Mouse (Mus musculus) stomach, embryonic 15.5 days (tissue): ENCODE measurements around the gene Scel. TPM values are rescaled to one million over a fixed set of nuclear protein-coding genes. Genes with fewer than 3 reads are reported as not detected.
"Not testable (repeated sequence)": the region's sequence is repeated elsewhere in the genome, so short reads cannot be mapped to it uniquely, and the experiment has no call there.

ENCODE experiments used
- ATAC-seq: fragments of 200-750 bp; cut with Nextera tagmentation; 2 replicates; pipeline ENCODE4 v1.8.0; 2017; ENCODE audit warnings: low read depth, moderate number of reproducible peaks, moderate TSS enrichment; ENCODE audit not compliant: insufficient read depth, low FRiP score
- H3K27ac ChIP-seq: fragments of 300-500 bp; sonication (generic); 2 replicates; pipeline ENCODE4 v1.5.1; 2015; ENCODE audit warnings: mild to moderate bottlenecking, inconsistent platforms
- H3K27me3 ChIP-seq: fragments of 300-500 bp; sonication (generic); replicated peaks from 2 replicates; pipeline ENCODE4 v1.6.1; 2015; ENCODE audit warnings: inconsistent platforms
- H3K36me3 ChIP-seq: fragments of 300-500 bp; sonication (generic); 2 replicates; pipeline ENCODE4 v1.6.1; 2015; ENCODE audit warnings: inconsistent platforms
- H3K4me1 ChIP-seq: fragments of 300-500 bp; sonication (generic); 2 replicates; pipeline ENCODE4 v1.6.1; 2015; ENCODE audit warnings: inconsistent platforms
- H3K4me2 ChIP-seq: fragments of 300-500 bp; sonication (generic); 2 replicates; pipeline ENCODE4 v1.6.1; 2015; ENCODE audit warnings: mild to moderate bottlenecking, inconsistent platforms
- H3K4me3 ChIP-seq: fragments of 300-500 bp; sonication (generic); replicated peaks from 2 replicates; pipeline ENCODE4 v1.5.1; 2015; ENCODE audit warnings: inconsistent platforms
- H3K9ac ChIP-seq: fragments of 300-500 bp; sonication (generic); 2 replicates; pipeline ENCODE4 v1.6.1; 2015; ENCODE audit warnings: inconsistent platforms
- H3K9me3 ChIP-seq: fragments of 300-500 bp; sonication (generic); 2 replicates; pipeline ENCODE4 v1.6.1; 2016; ENCODE audit warnings: inconsistent platforms
- WGBS: fragments of 180-500 bp; shearing (Covaris S2); methylation state at CpG from one replicate; pipeline ENCODE4 v1.1.7; 2015; 5-methylcytosine and 5-hydroxymethylcytosine counted together
- polyA plus RNA-seq: library from polyadenylated mRNA; unstranded; fragments of >200 nt; fragmentation: Nextera tagmentation; extraction: Ambion mirVana; gene quantifications from 2 replicates; pipeline ENCODE4 v1.2.1, GENCODE M21; 2015

Scel gene
- 5.6 and 10.8 TPM in 2 replicates for polyA plus RNA-seq

GRCm38 (mm10) chr14:103512802-103513472 is at the start of gene Scel:
Gene Scel, plus strand, starts transcription at chr14:103513342.
- peak; percentile 91 for ATAC-seq
- H3K27me3 ChIP-seq = no peaks in the 10 kb centered on the region
- no peak within 1 kb of the TSS for H3K9ac ChIP-seq
- peak within 1 kb of the TSS; percentile 33 for H3K4me2 ChIP-seq
- H3K4me3 ChIP-seq = 0 out of 2 replicates have a peak within 1 kb of the TSS, but pooled peaks have one; percentile 5
- 0 out of 2 replicates have a peak, but pooled peaks cover 9% of the 10 kb centered on the region for H3K4me1 ChIP-seq
- H3K36me3 ChIP-seq = no peaks in the 10 kb centered on the region
- H3K27ac ChIP-seq = 0 out of 2 replicates have a peak within 1 kb of the TSS, but pooled peaks have one; percentile 21
- WGBS = 15% methylated on average over 14 of the region's 14 CpGs
- H3K9me3 ChIP-seq = no peaks in the 10 kb centered on the region

- WGBS = 71% methylated on average over 12 of the region's 12 CpGs
- Histone ChIP-seq H3K36me3 (no peaks in the 10 kb centered on the region), H3K9me3 (no peaks in the 10 kb centered on the region), H3K27ac (no peak overlapping the region), H3K27me3 (no peaks in the 10 kb centered on the region), H3K4me3 (no peak overlapping the region), H3K4me2 (no peak overlapping the region), H3K4me1 (0 out of 2 replicates have a peak, but pooled peaks cover 5% of the 10 kb centered on the region), H3K9ac (no peak overlapping the region)
- no peak for ATAC-seq
Measured at GRCm38 (mm10) chr14:103468691-103469463, 44.3 kb upstream of the Scel start.

- Histone ChIP-seq H3K9ac (no peak overlapping the region), H3K36me3 (no peaks in the 10 kb centered on the region), H3K27ac (no peak overlapping the region), H3K4me1 (0 out of 2 replicates have a peak, but pooled peaks cover 5% of the 10 kb centered on the region), H3K27me3 (no peaks in the 10 kb centered on the region), H3K4me2 (peak overlapping the region; percentile 45), H3K9me3 (no peaks in the 10 kb centered on the region), H3K4me3 (peak overlapping the region; percentile 27; the same call in 1 of the 2 replicates)
- WGBS = 53% methylated on average over 12 of the region's 12 CpGs
- no peak for ATAC-seq
Measured at GRCm38 (mm10) chr14:103469464-103470015, 43.6 kb upstream of the Scel start.

GRCm38 (mm10) chr14:103471074-103471778 is 41.9 kb upstream of the Scel start:
- no peaks in the 10 kb centered on the region for H3K27me3 ChIP-seq
- H3K4me1 ChIP-seq = 0 out of 2 replicates have a peak, but pooled peaks cover 5% of the 10 kb centered on the region
- ATAC-seq = no peak
- no peak overlapping the region for H3K4me2 ChIP-seq
- no peaks in the 10 kb centered on the region for H3K9me3 ChIP-seq
- 41% methylated on average over 3 of the region's 3 CpGs for WGBS
- no peak overlapping the region for H3K4me3 ChIP-seq
- no peak overlapping the region for H3K9ac ChIP-seq
- no peaks in the 10 kb centered on the region for H3K36me3 ChIP-seq
- H3K27ac ChIP-seq = no peak overlapping the region

- Histone ChIP-seq H3K9me3 (no peaks in the 10 kb centered on the region), H3K27me3 (no peaks in the 10 kb centered on the region), H3K4me2 (no peak overlapping the region), H3K36me3 (no peaks in the 10 kb centered on the region), H3K4me1 (0 out of 2 replicates have a peak, but pooled peaks cover 5% of the 10 kb centered on the region), H3K9ac (no peak overlapping the region), H3K27ac (no peak overlapping the region), H3K4me3 (no peak overlapping the region)
- no peak for ATAC-seq
- 45% methylated on average over 7 of the region's 7 CpGs for WGBS
Measured at GRCm38 (mm10) chr14:103471806-103472553, 41.2 kb upstream of the Scel start.

GRCm38 (mm10) chr14:103472554-103472905 is 40.6 kb upstream of the Scel start:
- Histone ChIP-seq H3K4me2 (no peak overlapping the region), H3K9ac (no peak overlapping the region), H3K4me3 (no peak overlapping the region), H3K4me1 (0 out of 2 replicates have a peak, but pooled peaks cover 5% of the 10 kb centered on the region), H3K9me3 (no peaks in the 10 kb centered on the region), H3K27ac (no peak overlapping the region), H3K27me3 (no peaks in the 10 kb centered on the region), H3K36me3 (no peaks in the 10 kb centered on the region)
- 60% methylated on average over 2 of the region's 2 CpGs for WGBS
- no peak for ATAC-seq

GRCm38 (mm10) chr14:103475312-103475711 is 37.8 kb upstream of the Scel start:
- no peak overlapping the region for H3K27ac ChIP-seq
- no peak overlapping the region for H3K4me2 ChIP-seq
- H3K4me3 ChIP-seq = no peak overlapping the region
- no peak overlapping the region for H3K9ac ChIP-seq
- no peaks in the 10 kb centered on the region for H3K27me3 ChIP-seq
- 78% methylated on average over 7 of the region's 7 CpGs for WGBS
- H3K4me1 ChIP-seq = 0 out of 2 replicates have a peak, but pooled peaks cover 5% of the 10 kb centered on the region
- no peaks in the 10 kb centered on the region for H3K36me3 ChIP-seq
- H3K9me3 ChIP-seq = no peaks in the 10 kb centered on the region
- no peak for ATAC-seq

- H3K4me3 ChIP-seq, H3K9me3 ChIP-seq, H3K4me1 ChIP-seq, H3K4me2 ChIP-seq, H3K27me3 ChIP-seq, ATAC-seq, H3K36me3 ChIP-seq, H3K27ac ChIP-seq, H3K9ac ChIP-seq: not testable (repeated sequence)
- WGBS = 68% methylated on average over 3 of the region's 3 CpGs
Measured at GRCm38 (mm10) chr14:103476232-103476631, 36.9 kb upstream of the Scel start.

- Histone ChIP-seq H3K4me1 (no peaks in the 10 kb centered on the region), H3K4me3 (no peak overlapping the region), H3K9ac (no peak overlapping the region), H3K4me2 (no peak overlapping the region), H3K27ac (no peak overlapping the region), H3K36me3 (no peaks in the 10 kb centered on the region), H3K27me3 (no peaks in the 10 kb centered on the region), H3K9me3 (no peaks in the 10 kb centered on the region)
- WGBS = 61% methylated on average over 3 of the region's 3 CpGs
- ATAC-seq = no peak
Measured at GRCm38 (mm10) chr14:103477281-103477680, 35.9 kb upstream of the Scel start.

GRCm38 (mm10) chr14:103477959-103478358 is 35.2 kb upstream of the Scel start:
- no peak for ATAC-seq
- WGBS = 72% methylated on average over 2 of the region's 2 CpGs
- Histone ChIP-seq H3K9ac (no peak overlapping the region), H3K9me3 (no peaks in the 10 kb centered on the region), H3K27ac (no peak overlapping the region), H3K27me3 (no peaks in the 10 kb centered on the region), H3K4me1 (no peaks in the 10 kb centered on the region), H3K4me2 (no peak overlapping the region), H3K4me3 (no peak overlapping the region), H3K36me3 (no peaks in the 10 kb centered on the region)

- H3K9ac ChIP-seq = no peak overlapping the region
- H3K9me3 ChIP-seq = no peaks in the 10 kb centered on the region
- H3K36me3 ChIP-seq = no peaks in the 10 kb centered on the region
- ATAC-seq = no peak
- H3K4me3 ChIP-seq = no peak overlapping the region
- no peak overlapping the region for H3K4me2 ChIP-seq
- H3K27me3 ChIP-seq = no peaks in the 10 kb centered on the region
- H3K4me1 ChIP-seq = no peaks in the 10 kb centered on the region
- WGBS = 56% methylated on average over 7 of the region's 7 CpGs
- H3K27ac ChIP-seq = no peak overlapping the region
Measured at GRCm38 (mm10) chr14:103479446-103479845, 33.7 kb upstream of the Scel start.
